Mouse (Mus musculus): Measurements from ENCODE around the gene Slc5a2.

GRCm38 (mm10) chr7:128236426-128236825, 29.0 kb upstream of the Slc5a2 start:
- TF ChIP-seq MAX (IDR thresholded peaks at IDR 0.05; ENCODE audit: low read depth) (no peak), MYOD1 (IDR thresholded peaks at IDR 0.05; ENCODE audit: control insufficient read depth in 1 of 3, insufficient read length in 2 of 3, low read depth in 2 of 3) (no peak), POLR2A (IDR thresholded peaks at IDR 0.05; ENCODE audit: insufficient read length, low read depth) (no peak), SRF (IDR thresholded peaks at IDR 0.05; ENCODE audit: control insufficient read depth, insufficient read length, low read depth) (no peak), TCF3 (IDR thresholded peaks at IDR 0.05; ENCODE audit: insufficient read length, low read depth) (no peak), USF1 (IDR thresholded peaks at IDR 0.05; ENCODE audit: low read depth) (no peak), POLR2AphosphoS2 (IDR thresholded peaks at IDR 0.05; ENCODE audit: insufficient read length, low read depth) (no peak), TCF12 (IDR thresholded peaks at IDR 0.05; ENCODE audit: insufficient read depth, poor library complexity, severe bottlenecking) (no peak), MYOG (IDR thresholded peaks at IDR 0.05; ENCODE audit: control insufficient read depth in 1 of 3, insufficient read depth in 1 of 3, insufficient read length in 2 of 3, low read depth in 2 of 3) (no peak)

Measured in myocyte (in vitro differentiated cells).